Mouse (Mus musculus) lung, embryonic 16.5 days (tissue): ENCODE data around the gene Cgas. TPM values are rescaled to one million over a fixed set of nuclear protein-coding genes. Genes with fewer than 3 reads are reported as not detected.
A peak's percentile ranks its signal among the peaks of the same experiment; 100 is the strongest.

Experiments
- ATAC-seq: fragments of 200-750 bp; cut with Nextera tagmentation; 2 replicates; pipeline ENCODE4 v1.8.0; 2017; ENCODE audit warnings: low read depth, mild to moderate bottlenecking, moderate library complexity
- H3K27ac ChIP-seq: fragments of 300-500 bp; sonication (generic); 2 replicates; pipeline ENCODE4 v1.5.1; 2014; ENCODE audit warnings: mild to moderate bottlenecking, control low read depth, low read length
- H3K27me3 ChIP-seq: fragments of 300-500 bp; sonication (generic); 2 replicates; pipeline ENCODE4 v1.6.1; 2014; ENCODE audit warnings: low read depth, low read length, mixed read lengths; ENCODE audit not compliant: control insufficient read depth, insufficient read depth
- H3K36me3 ChIP-seq: fragments of 300-500 bp; sonication (generic); 2 replicates; pipeline ENCODE4 v1.6.1; 2014; ENCODE audit warnings: low read length; ENCODE audit not compliant: control insufficient read depth, insufficient read depth
- H3K4me1 ChIP-seq: fragments of 300-500 bp; sonication (generic); replicated peaks from 2 replicates; pipeline ENCODE4 v1.6.1; 2014; ENCODE audit warnings: low read length, mixed read lengths; ENCODE audit not compliant: control insufficient read depth, insufficient read depth
- H3K4me2 ChIP-seq: fragments of 300-500 bp; sonication (generic); 2 replicates; pipeline ENCODE4 v1.6.1; 2014; ENCODE audit warnings: low read depth, low read length, control low read depth
- H3K4me3 ChIP-seq: fragments of 300-500 bp; sonication (generic); 2 replicates; pipeline ENCODE4 v1.5.1; 2014; ENCODE audit warnings: mild to moderate bottlenecking, low read length, control low read depth
- H3K9ac ChIP-seq: fragments of 300-500 bp; sonication (generic); 2 replicates; pipeline ENCODE4 v1.6.1; 2014; ENCODE audit warnings: low read length, control low read depth
- H3K9me3 ChIP-seq: fragments of 300-500 bp; sonication (generic); 2 replicates; pipeline ENCODE4 v1.6.1; 2016; ENCODE audit warnings: low read length; ENCODE audit not compliant: control insufficient read depth
- WGBS: fragments of 180-500 bp; shearing (Covaris S2); extraction: QIAGEN DNeasy Blood & Tissue Kit; methylation state at CpG from one replicate; pipeline ENCODE4 v1.1.7; 2014; 5-methylcytosine and 5-hydroxymethylcytosine counted together
- polyA plus RNA-seq: library from polyadenylated mRNA; unstranded; fragments of >200 nt; fragmentation: Nextera tagmentation; extraction: Ambion mirVana; gene quantifications from 2 replicates; pipeline ENCODE4 v1.2.1, GENCODE M21; 2015

Cgas gene
- polyA plus RNA-seq, 1 experiment from 2014 or later, result 2.7 TPM

GRCm38 (mm10) chr9:78474270-78474669 is 31.2 kb upstream of the Cgas start:
- 58% methylated on average over 2 of the region's 2 CpGs for WGBS
- Histone ChIP-seq H3K9ac (no peak overlapping the region), H3K27ac (no peak overlapping the region), H3K36me3 (peaks cover 29% of the 10 kb centered on the region), H3K4me1 (0 out of 2 replicates have a peak, but pooled peaks cover 3% of the 10 kb centered on the region), H3K4me3 (no peak overlapping the region), H3K4me2 (no peak overlapping the region), H3K27me3 (no peaks in the 10 kb centered on the region), H3K9me3 (no peaks in the 10 kb centered on the region)
- ATAC-seq, result no peak

GRCm38 (mm10) chr9:78473588-78473987 is 30.6 kb upstream of the Cgas start:
- 71% methylated on average over 8 of the region's 8 CpGs for WGBS
- Histone ChIP-seq H3K27ac (no peak overlapping the region), H3K4me1 (0 out of 2 replicates have a peak, but pooled peaks cover 3% of the 10 kb centered on the region), H3K9ac (no peak overlapping the region), H3K4me2 (no peak overlapping the region), H3K36me3 (peaks cover 29% of the 10 kb centered on the region), H3K4me3 (no peak overlapping the region), H3K27me3 (no peaks in the 10 kb centered on the region), H3K9me3 (no peaks in the 10 kb centered on the region)
- no peak for ATAC-seq

- no peak overlapping the region for H3K4me3 ChIP-seq
- WGBS, result 93% methylated on average over 3 of the region's 3 CpGs
- no peak for ATAC-seq
- no peak overlapping the region for H3K9ac ChIP-seq
- H3K4me2 ChIP-seq, result no peak overlapping the region
- peaks cover 46% of the 10 kb centered on the region for H3K36me3 ChIP-seq
- no peaks in the 10 kb centered on the region for H3K27me3 ChIP-seq
- no peaks in the 10 kb centered on the region for H3K9me3 ChIP-seq
- H3K27ac ChIP-seq, result no peak overlapping the region
- no peaks in the 10 kb centered on the region for H3K4me1 ChIP-seq
Measured at GRCm38 (mm10) chr9:78465725-78466124, 22.7 kb upstream of the Cgas start.

- Histone ChIP-seq H3K27me3 (no peaks in the 10 kb centered on the region), H3K36me3 (peaks cover 47% of the 10 kb centered on the region), H3K9ac (no peak overlapping the region), H3K4me3 (no peak overlapping the region), H3K27ac (no peak overlapping the region), H3K4me2 (no peak overlapping the region), H3K4me1 (no peaks in the 10 kb centered on the region), H3K9me3 (no peaks in the 10 kb centered on the region)
- no peak for ATAC-seq
- 88% methylated on average over 4 of the region's 4 CpGs for WGBS
Measured at GRCm38 (mm10) chr9:78463337-78463736, 20.3 kb upstream of the Cgas start.

- Histone ChIP-seq H3K4me1 (no peaks in the 10 kb centered on the region), H3K27ac (no peak overlapping the region), H3K36me3 (peaks cover 50% of the 10 kb centered on the region), H3K4me2 (no peak overlapping the region), H3K27me3 (no peaks in the 10 kb centered on the region), H3K9ac (no peak overlapping the region), H3K9me3 (no peaks in the 10 kb centered on the region), H3K4me3 (no peak overlapping the region)
- WGBS, result 88% methylated on average over 8 of the region's 8 CpGs
- ATAC-seq, result no peak
Measured at GRCm38 (mm10) chr9:78457026-78457425, 14.0 kb upstream of the Cgas start.

- Histone ChIP-seq H3K4me2 (no peak overlapping the region), H3K9me3 (no peaks in the 10 kb centered on the region), H3K27ac (no peak overlapping the region), H3K9ac (no peak overlapping the region), H3K4me3 (no peak overlapping the region), H3K27me3 (peaks cover 2% of the 10 kb centered on the region; the same call in 1 of the 2 replicates), H3K36me3 (peaks cover 20% of the 10 kb centered on the region), H3K4me1 (peaks cover 13% of the 10 kb centered on the region)
- 72% methylated on average over 4 of the region's 4 CpGs for WGBS
- no peak for ATAC-seq
Measured at GRCm38 (mm10) chr9:78451382-78451781, 8.3 kb upstream of the Cgas start.

GRCm38 (mm10) chr9:78450404-78450803 is 7.4 kb upstream of the Cgas start:
- no peak overlapping the region for H3K4me2 ChIP-seq
- H3K4me3 ChIP-seq, result no peak overlapping the region
- no peak overlapping the region for H3K9ac ChIP-seq
- 72% methylated on average over 5 of the region's 5 CpGs for WGBS
- no peak for ATAC-seq
- no peaks in the 10 kb centered on the region for H3K9me3 ChIP-seq
- H3K4me1 ChIP-seq, result peaks cover 13% of the 10 kb centered on the region
- peaks cover 16% of the 10 kb centered on the region for H3K36me3 ChIP-seq
- H3K27me3 ChIP-seq, result peaks cover 2% of the 10 kb centered on the region; the same call in 1 of the 2 replicates
- H3K27ac ChIP-seq, result no peak overlapping the region

GRCm38 (mm10) chr9:78447973-78448873 is 5.2 kb upstream of the Cgas start, which contains the start of the genes Mto1 and Gm17324:
TSS of gene Mto1 (plus strand) at chr9:78448208.
TSS of gene Gm17324 (minus strand) at chr9:78448786.
- H3K36me3 ChIP-seq, result peaks cover 6% of the 10 kb centered on the region
- peak within 1 kb of the TSS; percentile 81 for H3K4me3 ChIP-seq
- peak within 1 kb of the TSS; percentile 85 for H3K27ac ChIP-seq
- H3K4me1 ChIP-seq, result peaks cover 13% of the 10 kb centered on the region
- under 1% methylated on average over 94 of the region's 96 CpGs for WGBS
- H3K4me2 ChIP-seq, result peak within 1 kb of the TSS; percentile 64
- H3K9ac ChIP-seq, result peak within 1 kb of the TSS; percentile 87
- no peaks in the 10 kb centered on the region for H3K9me3 ChIP-seq
- H3K27me3 ChIP-seq, result peaks cover 16% of the 10 kb centered on the region
- ATAC-seq, result peak; percentile 96

GRCm38 (mm10) chr9:78447606-78447972 is 4.6 kb upstream of the Cgas start:
- H3K4me1 ChIP-seq, result peaks cover 15% of the 10 kb centered on the region
- H3K27ac ChIP-seq, result no peak overlapping the region
- peak overlapping the region; percentile 87 for H3K9ac ChIP-seq
- peak overlapping the region; percentile 61 for H3K4me2 ChIP-seq
- peaks cover 4% of the 10 kb centered on the region; the same call in 1 of the 2 replicates for H3K36me3 ChIP-seq
- no peaks in the 10 kb centered on the region for H3K9me3 ChIP-seq
- ATAC-seq, result peak; percentile 7; the same call in 1 of the 2 replicates
- peak overlapping the region; percentile 81 for H3K4me3 ChIP-seq
- H3K27me3 ChIP-seq, result peaks cover 18% of the 10 kb centered on the region
- WGBS, result 27% methylated on average over 9 of the region's 9 CpGs
